Mouse (Mus musculus) liver, postnatal 0 days (tissue): ENCODE measurements around the gene Rnf26.
A peak's percentile ranks its signal among the peaks of the same experiment; 100 is the strongest.

ENCODE experiments used
- CTCF ChIP-seq: sonication (generic); IDR thresholded peaks from 2 replicates; pipeline ENCODE4 v1.5.1; 2016; ENCODE audit warnings: antibody characterized with exemption, low read depth
- EP300 ChIP-seq: IDR thresholded peaks from 2 replicates; pipeline ENCODE4 v1.6.1; 2016; ENCODE audit warnings: antibody characterized with exemption, low read depth, mild to moderate bottlenecking

GRCm38 (mm10) chr9:44116182-44116581 is 2.9 kb upstream of the Rnf26 start:
- peak; percentile 48 for TF ChIP-seq CTCF
- TF ChIP-seq EP300: no peak
